Mouse (Mus musculus) neural tube, embryonic 11.5 days (tissue): ENCODE data around the gene Gtsf2. TPM values are rescaled to one million over a fixed set of nuclear protein-coding genes. Genes with fewer than 3 reads are reported as not detected.
"Not testable (repeated sequence)": the region's sequence is repeated elsewhere in the genome, so short reads cannot be mapped to it uniquely, and the experiment has no call there.

Experiments used
- ATAC-seq: fragments of 200-750 bp; cut with Nextera tagmentation; 2 replicates; pipeline ENCODE4 v1.8.0; 2017; ENCODE audit warnings: moderate number of reproducible peaks, mild to moderate bottlenecking, moderate TSS enrichment, moderate library complexity; ENCODE audit not compliant: insufficient read depth, low FRiP score, low TSS enrichment
- DNase-seq: peaks from one replicate; pipeline ENCODE4 v3.0.0-alpha.2; 2015; ENCODE audit warnings: low spot score
- H3K27ac ChIP-seq: fragments of 300-500 bp; sonication (generic); 2 replicates; pipeline ENCODE4 v1.5.1; 2014; ENCODE audit warnings: low read depth, mild to moderate bottlenecking, low read length
- H3K27me3 ChIP-seq: fragments of 300-500 bp; sonication (generic); 2 replicates; pipeline ENCODE4 v1.6.1; 2014; ENCODE audit warnings: mild to moderate bottlenecking, low read length, mixed read lengths; ENCODE audit not compliant: control insufficient read depth, insufficient read depth
- H3K36me3 ChIP-seq: fragments of 300-500 bp; sonication (generic); 2 replicates; pipeline ENCODE4 v1.6.1; 2014; ENCODE audit warnings: mild to moderate bottlenecking, low read length, moderate library complexity, mixed read lengths; ENCODE audit not compliant: control insufficient read depth, insufficient read depth
- H3K4me1 ChIP-seq: fragments of 300-500 bp; sonication (generic); 2 replicates; pipeline ENCODE4 v1.6.1; 2014; ENCODE audit warnings: low read length, mixed read lengths; ENCODE audit not compliant: control insufficient read depth, insufficient read depth
- H3K4me2 ChIP-seq: fragments of 300-500 bp; sonication (generic); 2 replicates; pipeline ENCODE4 v1.6.1; 2014; ENCODE audit warnings: low read depth, mild to moderate bottlenecking, moderate library complexity
- H3K4me3 ChIP-seq: fragments of 300-500 bp; sonication (generic); 2 replicates; pipeline ENCODE4 v1.5.1; 2014; ENCODE audit warnings: low read depth, low read length
- H3K9ac ChIP-seq: fragments of 300-500 bp; sonication (generic); 2 replicates; pipeline ENCODE4 v1.6.1; 2014; ENCODE audit warnings: mild to moderate bottlenecking, low read length
- H3K9me3 ChIP-seq: fragments of 300-500 bp; sonication (generic); 2 replicates; pipeline ENCODE4 v1.6.1; 2016; ENCODE audit warnings: low read length; ENCODE audit not compliant: control insufficient read depth
- WGBS: fragments of 180-500 bp; shearing (Covaris S2); extraction: QIAGEN DNeasy Blood & Tissue Kit; methylation state at CpG from one replicate; pipeline ENCODE4 v1.1.7; 2014; 5-methylcytosine and 5-hydroxymethylcytosine counted together
- polyA plus RNA-seq: library from polyadenylated mRNA; unstranded; fragments of >200 nt; fragmentation: Nextera tagmentation; extraction: Ambion mirVana; gene quantifications from 2 replicates; pipeline ENCODE4 v1.2.1, GENCODE M21; 2014

Gene Gtsf2
- polyA plus RNA-seq, 1 experiment from 2014 or later, result not detected

GRCm38 (mm10) chr15:103430241-103430640 lies 18.0 kb downstream of the Gtsf2 start, which contains the start of gene Gtsf1:
Gene Gtsf1, minus strand, starts transcription at chr15:103430470.
- no peak for ATAC-seq

GRCm38 (mm10) chr15:103427017-103427416 lies 21.3 kb downstream of the Gtsf2 start:
- Histone ChIP-seq H3K27me3 (no peaks in the 10 kb centered on the region), H3K27ac (no peak overlapping the region), H3K4me3 (no peak overlapping the region), H3K4me1 (no peaks in the 10 kb centered on the region), H3K4me2 (no peak overlapping the region), H3K36me3 (no peaks in the 10 kb centered on the region), H3K9me3 (no peaks in the 10 kb centered on the region), H3K9ac (no peak overlapping the region)
- DNase-seq, result no peak
- no peak for ATAC-seq
- WGBS, result 75% methylated on average over 2 of the region's 2 CpGs

More at GRCm38 (mm10) chr15:103430241-103430640, 18.0 kb downstream of the Gtsf2 start, which contains the start of gene Gtsf1:
- Histone ChIP-seq H3K27ac (no peak within 1 kb of the TSS), H3K4me1 (no peaks in the 10 kb centered on the region), H3K9ac (no peak within 1 kb of the TSS), H3K27me3 (no peaks in the 10 kb centered on the region), H3K9me3 (no peaks in the 10 kb centered on the region), H3K4me2 (no peak within 1 kb of the TSS), H3K36me3 (no peaks in the 10 kb centered on the region), H3K4me3 (no peak within 1 kb of the TSS)
- WGBS, result 94% methylated on average over 16 of the region's 16 CpGs
- DNase-seq, result no peak

GRCm38 (mm10) chr15:103405586-103405985 lies 42.7 kb downstream of the Gtsf2 start:
- H3K36me3 ChIP-seq, H3K4me2 ChIP-seq, H3K27me3 ChIP-seq, DNase-seq, H3K27ac ChIP-seq, H3K4me1 ChIP-seq, H3K9ac ChIP-seq, H3K9me3 ChIP-seq, H3K4me3 ChIP-seq, ATAC-seq: not testable (repeated sequence)
- 86% methylated on average over 2 of the region's 3 CpGs for WGBS

GRCm38 (mm10) chr15:103401361-103401760 lies 46.9 kb downstream of the Gtsf2 start:
- Histone ChIP-seq H3K27me3 (no peaks in the 10 kb centered on the region), H3K4me3 (no peak overlapping the region), H3K4me2 (no peak overlapping the region), H3K27ac (no peak overlapping the region), H3K9ac (no peak overlapping the region), H3K4me1 (no peaks in the 10 kb centered on the region), H3K36me3 (no peaks in the 10 kb centered on the region), H3K9me3 (no peaks in the 10 kb centered on the region)
- WGBS, result 91% methylated on average over 5 of the region's 5 CpGs
- no peak for DNase-seq
- ATAC-seq, result no peak

- no peak overlapping the region for H3K4me2 ChIP-seq
- H3K4me3 ChIP-seq, result no peak overlapping the region
- no peaks in the 10 kb centered on the region for H3K9me3 ChIP-seq
- H3K27ac ChIP-seq, result no peak overlapping the region
- H3K27me3 ChIP-seq, result no peaks in the 10 kb centered on the region
- no peak for DNase-seq
- no peak for ATAC-seq
- no peaks in the 10 kb centered on the region for H3K36me3 ChIP-seq
- no peaks in the 10 kb centered on the region for H3K4me1 ChIP-seq
- H3K9ac ChIP-seq, result no peak overlapping the region
Measured at GRCm38 (mm10) chr15:103393577-103393976, 54.7 kb downstream of the Gtsf2 start.

Other genes with a start within 250 kb of the Gtsf2 start
- 187 and 189 TPM in 2 replicates for gene Cbx5, start 208.7 kb downstream of the Gtsf2 start, polyA plus RNA-seq
- gene Hnrnpa1, start 208.0 kb downstream of the Gtsf2 start, polyA plus RNA-seq, result 1,373 and 1,392 TPM in 2 replicates
- gene Nfe2, start 190.1 kb downstream of the Gtsf2 start, polyA plus RNA-seq, result 6.5 and 7.3 TPM in 2 replicates
- gene Copz1, start 175.8 kb downstream of the Gtsf2 start, polyA plus RNA-seq, result 307 and 317 TPM in 2 replicates
- gene Gpr84, start 137.9 kb downstream of the Gtsf2 start, polyA plus RNA-seq, result 0.34 and 0.50 TPM in 2 replicates
- 26.1 and 27.5 TPM in 2 replicates for gene Zfp385a, start 108.4 kb downstream of the Gtsf2 start, polyA plus RNA-seq
- gene Itga5, start 81.7 kb downstream of the Gtsf2 start, polyA plus RNA-seq, result 21.0 and 21.3 TPM in 2 replicates
- gene Gtsf1, start 18.0 kb downstream of the Gtsf2 start, polyA plus RNA-seq, result not detected in 2 replicates
- gene Nckap1l, start 5.3 kb upstream of the Gtsf2 start, polyA plus RNA-seq, result 1.7 and 2.0 TPM in 2 replicates
- 26.8 and 27.6 TPM in 2 replicates for gene Pde1b, start 54.6 kb upstream of the Gtsf2 start, polyA plus RNA-seq
- 34.7 and 35.6 TPM in 2 replicates for gene Ppp1r1a, start 89.5 kb upstream of the Gtsf2 start, polyA plus RNA-seq
- gene Glycam1, start 116.6 kb upstream of the Gtsf2 start, polyA plus RNA-seq, result not detected in 2 replicates